Comparison of ENCODE assay signal across 9 mouse cellular contexts in the genomic region with DNA sequence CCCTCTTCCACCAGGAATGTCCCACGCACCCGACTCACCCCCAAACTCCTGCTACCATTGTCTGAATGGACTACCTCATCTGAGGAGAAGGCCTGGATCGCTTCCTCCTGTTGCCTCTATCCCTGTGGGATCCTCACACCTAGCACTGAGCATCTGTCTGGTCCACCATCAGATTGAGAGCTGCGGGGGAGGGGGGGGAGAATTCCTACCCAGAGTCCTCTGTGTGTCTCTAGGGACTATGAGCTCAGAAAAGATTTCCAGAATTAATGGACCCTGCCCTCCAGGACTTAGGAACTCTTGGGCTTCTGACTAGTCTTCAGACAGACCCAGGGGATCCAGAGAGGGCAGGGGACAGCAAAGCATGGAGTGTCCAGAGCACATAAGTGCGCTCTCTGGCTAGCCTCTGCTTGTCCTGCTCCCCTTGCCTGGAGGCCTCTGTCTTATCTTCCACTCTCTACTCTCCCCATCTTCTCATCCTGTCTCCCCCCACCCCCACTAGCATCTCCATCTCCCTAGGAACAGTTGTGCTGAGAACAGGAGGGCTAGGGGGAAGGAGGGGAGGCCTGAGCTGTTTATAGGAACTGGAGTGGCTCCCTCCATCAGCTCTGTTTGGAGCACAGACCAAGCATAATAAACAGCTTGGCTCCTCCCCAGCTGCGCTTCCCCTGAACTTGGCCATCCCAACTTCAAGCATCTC. TPM values are rescaled to one million over a fixed set of nuclear protein-coding genes. Genes with fewer than 3 reads are reported as not detected.
DNase-seq lines count a peak whose midpoint lies in the region; ATAC-seq lines count a peak whose summit lies in the region.
"Had no signal": no experiment of that assay in that cellular context is flagged by ENCODE, and none has a peak within 500 bp of the region (broad histone marks: within the 10 kb centered on the region; RNA-seq: fewer than 3 reads in every experiment).

No protein-coding gene starts in this region.

- no peaks in the 10 kb centered on the region for H3K9me3 ChIP-seq in intestine, embryonic 16.5 days (ENCODE audit: control insufficient read depth, low read length)
- no peaks in the 10 kb centered on the region for H3K9me3 ChIP-seq in stomach, embryonic 14.5 days (ENCODE audit: control insufficient read depth, low read depth, low read length)
- H3K9me3 ChIP-seq: liver, embryonic 13.5 days had no signal

- no peak overlapping the region for H3K4me3 ChIP-seq in intestine, embryonic 16.5 days (ENCODE audit: low read length)
- no peak overlapping the region for H3K4me3 ChIP-seq in stomach, embryonic 14.5 days (ENCODE audit: low read depth, low read length)
- H3K4me3 ChIP-seq: liver, embryonic 13.5 days had no signal

- H3K27ac ChIP-seq in intestine, embryonic 16.5 days (ENCODE audit: low read length), result peak overlapping the region; percentile 75
- H3K27ac ChIP-seq in stomach, embryonic 14.5 days (ENCODE audit: low read length), result peak overlapping the region; percentile 95
- H3K27ac ChIP-seq: liver, embryonic 13.5 days had no signal

- H3K4me2 ChIP-seq in intestine, embryonic 16.5 days (ENCODE audit: low read depth, low read length), result no peak overlapping the region
- no peak overlapping the region for H3K4me2 ChIP-seq in stomach, embryonic 14.5 days (replicated peaks; ENCODE audit: low read depth, low read length)
- H3K4me2 ChIP-seq: liver, embryonic 13.5 days had no signal

- no peaks in the 10 kb centered on the region for H3K36me3 ChIP-seq in intestine, embryonic 16.5 days (ENCODE audit: control insufficient read depth, insufficient read depth, low read length)
- peaks cover 9% of the 10 kb centered on the region; the same call in 1 of the 2 replicates for H3K36me3 ChIP-seq in stomach, embryonic 14.5 days (ENCODE audit: control insufficient read depth, insufficient read depth, low read length)

- ATAC-seq in intestine, embryonic 16.5 days, result peak; percentile 88
- ATAC-seq in stomach, embryonic 14.5 days (ENCODE audit: insufficient number of reproducible peaks, insufficient read depth, low FRiP score, low read depth), result peak; percentile 79; the same call in 1 of the 2 replicates

- H3K27me3 ChIP-seq in intestine, embryonic 16.5 days (replicated peaks; ENCODE audit: control insufficient read depth, insufficient read depth, low read length), result no peaks in the 10 kb centered on the region
- H3K27me3 ChIP-seq in stomach, embryonic 14.5 days (ENCODE audit: control insufficient read depth, insufficient read depth, low read length), result no peaks in the 10 kb centered on the region
- H3K27me3 ChIP-seq: liver, embryonic 13.5 days had no signal

- no peak overlapping the region for H3K9ac ChIP-seq in intestine, embryonic 16.5 days (ENCODE audit: low read depth, low read length)
- H3K9ac ChIP-seq in stomach, embryonic 14.5 days (replicated peaks; ENCODE audit: low read depth, low read length), result no peak overlapping the region
- H3K9ac ChIP-seq: liver, embryonic 13.5 days had no signal

- DNase-seq in embryo, embryonic 10 days (ENCODE audit: low spot score), result peak; percentile 51
- DNase-seq in embryo, embryonic 9.5 days (ENCODE audit: extremely low spot score), result no peak
- peak; percentile 45 for DNase-seq in retina, embryonic 14.5 days (ENCODE audit: low spot score)
- DNase-seq in retina, postnatal 1 day, result no peak
- DNase-seq in frontal cortex, adult 2 months (ENCODE audit: extremely low spot score in 1 of 2, low spot score in 1 of 2), result no peak
- no peak for DNase-seq in cerebellum, postnatal 4 days (ENCODE audit: low spot score in 2 of 2)
- DNase-seq: liver, embryonic 13.5 days had no signal

- H3K4me1 ChIP-seq in intestine, embryonic 16.5 days (ENCODE audit: control insufficient read depth, insufficient read depth, low read length), result peaks cover 24% of the 10 kb centered on the region
- H3K4me1 ChIP-seq in stomach, embryonic 14.5 days (ENCODE audit: control insufficient read depth, insufficient read depth, low read length), result peaks cover 32% of the 10 kb centered on the region; the same call in 1 of the 2 replicates

- WGBS in intestine, embryonic 16.5 days, result 55% methylated on average over 6 of the region's 6 CpGs
- 53% methylated on average over 6 of the region's 6 CpGs for WGBS in stomach, embryonic 14.5 days

RNA-seq across cellular contexts. Expression of a gene that starts 15.0 kb away (rescaled TPM):
- 11.3 and 13.7 TPM in 2 replicates for polyA plus RNA-seq in intestine, embryonic 16.5 days (2015; fragmentation: Nextera tagmentation; extraction: Ambion mirVana)
- 11.3 and 12.4 TPM in 2 replicates for polyA plus RNA-seq in stomach, embryonic 14.5 days (2014; fragmentation: Nextera tagmentation; extraction: Ambion mirVana)
- polyA plus RNA-seq in frontal cortex, adult 2 months (2012; rRNA removed), result 4.0 and 4.1 TPM in 2 replicates

Comparison
In these comparisons a context has a peak if more than half of its experiments do, and no peak if none do; other contexts are left out.
1. DNase-seq: peak in embryo, embryonic 10 days (single experiment) and retina, embryonic 14.5 days (single experiment); none in embryo, embryonic 9.5 days (single experiment), retina, postnatal 1 day (single experiment), frontal cortex, adult 2 months (0 of 2) and cerebellum, postnatal 4 days (0 of 2).